Mouse (Mus musculus): ENCODE measurements around the gene Slc4a1ap.

GRCm38 (mm10) chr5:31571023-31571608 lies 44.3 kb downstream of the Slc4a1ap start:
- TF ChIP-seq CTCF (IDR thresholded peaks at IDR 0.05; ENCODE audit: low read depth), result no peak
- TF ChIP-seq EP300 (optimal IDR thresholded peaks at IDR 0.05), result peak; percentile 60
